Mouse (Mus musculus): Measurements from ENCODE around the gene Lrat.

DNA sequence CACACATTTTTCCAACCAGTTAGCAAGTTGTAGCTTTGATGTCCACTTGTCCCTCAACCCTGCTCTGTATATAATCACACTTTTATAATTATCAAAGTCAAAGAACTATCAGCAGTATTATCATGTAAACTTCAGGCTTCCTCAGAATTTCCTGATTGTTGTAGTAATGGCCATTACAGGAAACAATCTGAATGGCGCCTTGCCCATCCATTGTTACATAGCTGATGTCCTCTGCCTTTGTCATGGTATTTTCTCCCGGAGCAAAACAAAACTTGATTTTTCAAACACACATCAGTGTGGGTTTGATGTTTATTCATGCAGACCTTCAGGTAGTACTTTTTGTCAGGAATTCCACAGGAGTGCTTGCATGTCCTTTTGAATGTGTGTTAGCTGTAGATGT, 4.9 kb upstream of the Lrat start:
- no peak for TF ChIP-seq CTCF (IDR thresholded peaks at IDR 0.05)
- no peak for TF ChIP-seq EP300 (IDR thresholded peaks at IDR 0.05)

Data from lung, postnatal 0 days (tissue).